Mouse (Mus musculus) CH12.LX (cell line): Measurements from ENCODE around the gene Il6ra. TPM values are rescaled to one million over a fixed set of nuclear protein-coding genes. Genes with fewer than 3 reads are reported as not detected.

ENCODE experiments used
- DNase-seq: peaks from one replicate; pipeline ENCODE4 v3.0.0-alpha.2; 2013; ENCODE audit errors: extremely low read depth
- H3K27ac ChIP-seq: 2 replicates; pipeline ENCODE4 v1.5.1; 2012; ENCODE audit warnings: low read depth, mild to moderate bottlenecking, control low read depth, moderate library complexity; ENCODE audit not compliant: insufficient read depth
- H3K27me3 ChIP-seq: replicated peaks from 2 replicates; pipeline ENCODE3; 2012; ENCODE audit warnings: inconsistent platforms
- H3K36me3 ChIP-seq, 2 experiments: replicated peaks in 1 of 2; 2 replicates each; pipeline versions ENCODE3 to v1.6.1; 2012; ENCODE audit warnings: inconsistent platforms in 1 of 2, low read length in 1 of 2, mild to moderate bottlenecking in 1 of 2, mixed read lengths in 1 of 2, moderate library complexity in 1 of 2; ENCODE audit not compliant: control insufficient read depth in 1 of 2, insufficient read depth in 1 of 2
- H3K4me1 ChIP-seq, 2 experiments: 2 replicates each; pipeline ENCODE4 v1.6.1; 2012; ENCODE audit warnings: inconsistent platforms in 1 of 2, moderate library complexity in 1 of 2; ENCODE audit not compliant: insufficient read depth in 2 of 2, control insufficient read depth in 1 of 2
- H3K4me2 ChIP-seq: 2 replicates; pipeline ENCODE4 v1.6.1; 2012; ENCODE audit warnings: low read depth, mild to moderate bottlenecking, control low read depth; ENCODE audit not compliant: poor library complexity, insufficient read depth, severe bottlenecking
- H3K4me3 ChIP-seq, 3 experiments: fragments of 150-350 bp in 1 of 3; sonication (generic) in 1 of 3; replicated peaks in 1 of 3; 2 replicates each; pipeline versions ENCODE3 to v1.5.1; 2011 to 2012; ENCODE audit warnings: low read depth in 2 of 3, low read length in 2 of 3, mild to moderate bottlenecking in 2 of 3, moderate library complexity in 2 of 3, control low read depth in 1 of 3, improper control_type of control experiment in 1 of 3, inconsistent platforms in 1 of 3, mixed read lengths in 1 of 3; ENCODE audit not compliant: poor library complexity in 1 of 3
- H3K79me2 ChIP-seq: replicated peaks from 2 replicates; pipeline ENCODE4 v1.6.1; 2012; ENCODE audit warnings: mild to moderate bottlenecking, moderate library complexity; ENCODE audit not compliant: control insufficient read depth, poor library complexity, insufficient read depth, severe bottlenecking; ENCODE audit errors: extremely low read depth
- H3K9ac ChIP-seq: 2 replicates; pipeline ENCODE4 v1.6.1; 2012; ENCODE audit warnings: low read depth, mild to moderate bottlenecking, control low read depth, moderate library complexity; ENCODE audit not compliant: insufficient read depth
- H3K9me3 ChIP-seq: replicated peaks from 2 replicates; pipeline ENCODE3; 2012; ENCODE audit warnings: low read length, inconsistent platforms, mixed read lengths
- CHD1 ChIP-seq: IDR thresholded peaks from 2 replicates; pipeline ENCODE4 v1.6.1; 2012; ENCODE audit warnings: low read depth, low read length, improper control_type of control experiment, inconsistent platforms
- CTCF ChIP-seq, 2 experiments: IDR thresholded peaks in 1 of 2; conservative IDR thresholded peaks in 1 of 2; 2 replicates each; pipeline ENCODE4 v1.5.1; 2011 to 2012; ENCODE audit warnings: low read depth in 2 of 2, low read length in 2 of 2, improper control_type of control experiment in 1 of 2, inconsistent platforms in 1 of 2, mild to moderate bottlenecking in 1 of 2, moderate library complexity in 1 of 2
- EP300 ChIP-seq: IDR thresholded peaks from 2 replicates; pipeline ENCODE4 v1.6.1; 2011; ENCODE audit warnings: low read length, improper control_type of control experiment
- KAT2A ChIP-seq: IDR thresholded peaks from 2 replicates; pipeline ENCODE4 v1.6.1; 2012; ENCODE audit warnings: low read length, improper control_type of control experiment, inconsistent platforms; ENCODE audit not compliant: insufficient replicate concordance
- MAX ChIP-seq: IDR thresholded peaks from 2 replicates; pipeline ENCODE4 v1.6.1; 2011; ENCODE audit warnings: low read length, improper control_type of control experiment
- MXI1 ChIP-seq: IDR thresholded peaks from 2 replicates; pipeline ENCODE4 v1.6.1; 2011; ENCODE audit warnings: mild to moderate bottlenecking, low read depth, low read length, improper control_type of control experiment
- MYC ChIP-seq: IDR thresholded peaks from 2 replicates; pipeline ENCODE4 v1.6.1; 2011; ENCODE audit warnings: low read depth, mild to moderate bottlenecking, improper control_type of control experiment, low read length
- NELFE ChIP-seq: IDR thresholded peaks from 2 replicates; pipeline ENCODE4 v1.6.1; 2011; ENCODE audit warnings: low read depth, low read length, improper control_type of control experiment
- RAD21 ChIP-seq: IDR thresholded peaks from 2 replicates; pipeline ENCODE4 v1.6.1; 2011; ENCODE audit warnings: low read depth, mild to moderate bottlenecking, low read length, improper control_type of control experiment, moderate library complexity
- SMC3 ChIP-seq: IDR thresholded peaks from 2 replicates; pipeline ENCODE4 v1.6.1; 2011; ENCODE audit warnings: low read depth, low read length, improper control_type of control experiment
- TBP ChIP-seq: conservative IDR thresholded peaks from 2 replicates; pipeline ENCODE4 v1.6.1; 2011; ENCODE audit warnings: low read depth, low read length, improper control_type of control experiment
- TCF12 ChIP-seq: IDR thresholded peaks from 2 replicates; pipeline ENCODE4 v1.6.1; 2014; ENCODE audit warnings: low read depth, mild to moderate bottlenecking, inconsistent platforms, low read length, improper control_type of control experiment
- USF2 ChIP-seq: conservative IDR thresholded peaks from 2 replicates; pipeline ENCODE4 v1.6.1; 2011; ENCODE audit warnings: low read depth, low read length, improper control_type of control experiment
- ZC3H11A ChIP-seq: IDR thresholded peaks from 2 replicates; pipeline ENCODE4 v1.6.1; 2012; ENCODE audit warnings: low read depth, mild to moderate bottlenecking, inconsistent platforms, low read length, improper control_type of control experiment
- ZKSCAN1 ChIP-seq: IDR thresholded peaks from 2 replicates; pipeline ENCODE4 v1.6.1; 2012; ENCODE audit warnings: low read depth, inconsistent platforms, low read length, improper control_type of control experiment, borderline replicate concordance
- ZMIZ1 ChIP-seq: IDR thresholded peaks from 2 replicates; pipeline ENCODE4 v1.6.1; 2012; ENCODE audit warnings: low read depth, mild to moderate bottlenecking, inconsistent platforms, low read length, improper control_type of control experiment
- dilution Hi-C: fragments of 300-500 bp; cut with MboI; formaldehyde crosslinking; loops from 2 replicates; pipeline ENCODE4 v1.14.3; 2020; ENCODE audit warnings: low sequenced_read_pairs; ENCODE audit not compliant: extremely low pct_unique_long_range_greater_than_20kb, extremely low pct_ligation_motif_present
- in situ Hi-C: fragments of 300-500 bp; cut with MboI; formaldehyde crosslinking; loops from 3 replicates; pipeline ENCODE4 v1.14.3; 2019; ENCODE audit warnings: low sequenced_read_pairs, low pct_ligation_motif_present, low pct_unique_long_range_greater_than_20kb, mixed read lengths
- polyA plus RNA-seq: library from polyadenylated mRNA; unstranded; fragments of >175 nt; gene quantifications from 2 replicates; pipeline ENCODE4 v1.2.1, GENCODE M21; 2012; ENCODE audit warnings: low read depth; ENCODE audit not compliant: insufficient read length
- total RNA-seq, 2 experiments: library from RNA; depleted of rRNA; stranded (reverse); fragments of 300-350 nt in 1 of 2; fragments of >200 nt in 1 of 2; gene quantifications; 2 replicates each; pipeline ENCODE4 v1.2.3; 2012 to 2014

Il6ra gene
- total and polyA plus RNA-seq, 3 experiments = 1.4 to 4.8 (median 1.6) TPM

DNA sequence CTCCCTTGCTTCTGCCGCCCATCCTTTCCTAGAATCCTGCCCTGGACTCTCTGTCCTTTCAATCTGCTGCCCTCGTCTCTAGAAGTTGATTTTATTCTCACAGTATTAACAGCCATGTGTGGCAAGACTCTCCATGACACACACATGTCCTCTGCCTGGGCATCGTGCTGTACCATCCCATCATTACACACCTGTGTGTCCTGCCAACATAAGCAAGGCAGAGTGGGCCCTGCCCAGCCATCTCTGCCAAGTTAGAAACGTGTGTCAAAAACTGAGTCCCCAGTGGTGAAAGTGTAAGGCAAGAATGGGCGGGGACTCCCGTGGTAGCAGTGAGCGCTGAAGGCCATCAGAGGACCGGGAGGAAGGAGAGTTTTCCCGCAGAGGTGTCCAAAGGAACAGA is 67.2 kb downstream of the Il6ra start (continued):
- no peak for TF ChIP-seq TBP
- no peak for TF ChIP-seq CHD1
- no peak for TF ChIP-seq MXI1
- no peak for TF ChIP-seq EP300
- TF ChIP-seq ZC3H11A = no peak

- TF ChIP-seq MYC (no peak), NELFE (no peak), CHD1 (no peak), ZMIZ1 (no peak), ZKSCAN1 (no peak), SMC3 (no peak), KAT2A (no peak), TCF12 (no peak), CTCF (conservative IDR thresholded peaks at IDR 0.05 in 1 of 2, IDR thresholded peaks at IDR 0.05 in 1 of 2; ENCODE audit: low read depth in 2 of 2, low read length in 2 of 2) (no peak), USF2 (no peak)
- Histone ChIP-seq H3K27ac (no peak overlapping the region), H3K27me3 (no peaks in the 10 kb centered on the region), H3K79me2 (no peaks in the 10 kb centered on the region), H3K36me3 (no peaks in the 10 kb centered on the region), H3K9ac (no peak overlapping the region), H3K4me3 (no peak overlapping the region), H3K9me3 (peaks cover 4% of the 10 kb centered on the region), H3K4me2 (0 out of 2 replicates have a peak overlapping the region, but pooled peaks have one; percentile 16), H3K4me1 (peaks cover 4 to 11% of the 10 kb centered on the region in 2 experiments; a peak in 3 of 4 replicates)
- DNase-seq = no peak
- dilution Hi-C loops = no loop called here
- in situ Hi-C loops = no loop called here
These were observed 69.8 kb downstream of the Il6ra start for GRCm38 (mm10) chr3:89843148-89843547.

- Histone ChIP-seq H3K4me2 (no peak overlapping the region), H3K36me3 (no peaks in the 10 kb centered on the region), H3K27me3 (no peaks in the 10 kb centered on the region), H3K79me2 (no peaks in the 10 kb centered on the region), H3K9ac (no peak overlapping the region), H3K27ac (no peak overlapping the region), H3K9me3 (peaks cover 4% of the 10 kb centered on the region), H3K4me3 (no peak overlapping the region), H3K4me1 (peaks cover 4 to 11% of the 10 kb centered on the region in 2 experiments; a peak in 3 of 4 replicates)
- TF ChIP-seq RAD21 = peak; percentile 49
- TF ChIP-seq MAX = no peak
- peak; percentile 56 to 62; a peak in 3 of 4 replicates for TF ChIP-seq CTCF (conservative IDR thresholded peaks at IDR 0.05 in 1 of 2, IDR thresholded peaks at IDR 0.05 in 1 of 2; ENCODE audit: low read depth in 2 of 2, low read length in 2 of 2)
- peak; percentile 59; the same call in 1 of the 2 replicates for TF ChIP-seq TBP
- peak; percentile 62 for TF ChIP-seq SMC3
- dilution Hi-C loops (no loop called here), in situ Hi-C loops (no loop called here)
- DNase-seq = peak; percentile 70
These were observed 70.7 kb downstream of the Il6ra start for GRCm38 (mm10) chr3:89842258-89842657.
